Mouse (Mus musculus) spleen, adult 2 months (tissue): ENCODE measurements around the gene Itga11. TPM values are rescaled to one million over a fixed set of nuclear protein-coding genes. Genes with fewer than 3 reads are reported as not detected.
A peak's percentile ranks its signal among the peaks of the same experiment; 100 is the strongest.

Source experiments
- DNase-seq, 2 experiments: peaks; one replicate each; pipeline versions ENCODE4 v3.0.0 to v3.0.0-alpha.2; 2012 to 2021; ENCODE audit warnings: low spot score in 2 of 2, low read depth in 1 of 2
- H3K27ac ChIP-seq: fragments of 200-500 bp; 2 replicates; pipeline ENCODE4 v1.5.1; 2012; ENCODE audit warnings: low read length, inconsistent platforms; ENCODE audit not compliant: insufficient read depth
- H3K27me3 ChIP-seq: fragments of 200-500 bp; 2 replicates; pipeline ENCODE4 v1.6.1; 2012; ENCODE audit warnings: mild to moderate bottlenecking, moderate library complexity, low read length, inconsistent platforms; ENCODE audit not compliant: control insufficient read depth, insufficient read depth
- H3K36me3 ChIP-seq: fragments of 200-500 bp; 2 replicates; pipeline ENCODE4 v1.6.1; 2012; ENCODE audit warnings: mild to moderate bottlenecking, low read length, inconsistent platforms; ENCODE audit not compliant: control insufficient read depth, insufficient read depth
- H3K4me1 ChIP-seq: fragments of 200-500 bp; 2 replicates; pipeline ENCODE4 v1.6.1; 2011; ENCODE audit warnings: inconsistent platforms; ENCODE audit not compliant: control insufficient read depth, insufficient read depth, insufficient read length
- H3K4me3 ChIP-seq: fragments of 200-500 bp; 2 replicates; pipeline ENCODE4 v1.5.1; 2011; ENCODE audit warnings: mild to moderate bottlenecking, inconsistent platforms; ENCODE audit not compliant: insufficient read depth, insufficient read length; ENCODE audit errors: extremely low read depth
- CTCF ChIP-seq: fragments of 200-500 bp; IDR thresholded peaks from 2 replicates; pipeline ENCODE4 v1.5.1; 2011; ENCODE audit warnings: mild to moderate bottlenecking, inconsistent platforms; ENCODE audit not compliant: insufficient read depth, insufficient read length, insufficient replicate concordance; ENCODE audit errors: extremely low read depth
- POLR2A ChIP-seq: fragments of 200-500 bp; IDR thresholded peaks from 2 replicates; pipeline ENCODE4 v1.6.1; 2011; ENCODE audit warnings: low read depth, low read length, inconsistent platforms
- WGBS: fragments of 180-500 bp; shearing (Covaris S2); methylation state at CpG from one replicate; pipeline ENCODE4 v1.1.7; 2018; 5-methylcytosine and 5-hydroxymethylcytosine counted together
- polyA plus RNA-seq: library from polyadenylated mRNA; depleted of rRNA; stranded (reverse); fragments of >200 nt; gene quantifications from 2 replicates; pipeline ENCODE4 v1.2.3, GENCODE M21; 2012

The Itga11 gene
- polyA plus RNA-seq, 1 experiment, result 2.0 TPM

DNA sequence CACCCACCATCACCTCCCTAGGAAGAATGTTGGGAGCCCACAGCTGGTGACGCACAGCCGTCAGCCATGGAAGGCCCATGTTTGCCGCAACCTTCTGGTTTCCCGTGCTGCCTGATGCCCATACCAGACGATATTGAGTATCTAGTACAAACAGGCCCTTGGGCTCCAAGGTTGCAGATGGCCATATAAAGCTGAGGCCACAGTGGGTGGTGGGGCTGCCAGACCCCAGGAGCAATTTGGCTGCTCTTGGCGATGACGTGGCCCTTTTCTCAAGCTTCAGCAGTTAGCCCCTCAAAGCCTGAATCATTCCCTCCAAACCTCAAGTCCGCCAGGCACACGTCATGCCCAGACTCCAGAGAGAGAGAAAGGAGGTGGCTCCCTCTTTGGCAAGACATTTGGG lies 46.5 kb downstream of the Itga11 start:
- Histone ChIP-seq H3K36me3 (no peaks in the 10 kb centered on the region), H3K4me3 (no peak overlapping the region), H3K27me3 (no peaks in the 10 kb centered on the region), H3K4me1 (no peaks in the 10 kb centered on the region), H3K27ac (no peak overlapping the region)
- TF ChIP-seq CTCF (no peak), POLR2A (no peak)
- no peak for DNase-seq
- WGBS, result 93% methylated on average over 9 of the region's 9 CpGs

- H3K4me1 ChIP-seq, result no peaks in the 10 kb centered on the region
- DNase-seq, result no peak
- no peak overlapping the region for H3K27ac ChIP-seq
- no peaks in the 10 kb centered on the region for H3K27me3 ChIP-seq
- H3K4me3 ChIP-seq, result no peak overlapping the region
- WGBS, result 34% methylated on average over 5 of the region's 5 CpGs
- no peaks in the 10 kb centered on the region for H3K36me3 ChIP-seq
- no peak for TF ChIP-seq CTCF
- TF ChIP-seq POLR2A, result no peak
These were observed 47.6 kb downstream of the Itga11 start for GRCm38 (mm10) chr9:62725247-62725646.

GRCm38 (mm10) chr9:62726472-62726871 lies 48.8 kb downstream of the Itga11 start:
- Histone ChIP-seq H3K4me3 (no peak overlapping the region), H3K4me1 (no peaks in the 10 kb centered on the region), H3K36me3 (no peaks in the 10 kb centered on the region), H3K27me3 (no peaks in the 10 kb centered on the region), H3K27ac (no peak overlapping the region)
- TF ChIP-seq CTCF (peak; percentile 7; the same call in 1 of the 2 replicates), POLR2A (no peak)
- 53% methylated on average over 6 of the region's 6 CpGs for WGBS
- no peak for DNase-seq

- H3K27me3 ChIP-seq, result no peaks in the 10 kb centered on the region
- 54% methylated on average over 7 of the region's 7 CpGs for WGBS
- peak in 1 of 2 experiments; percentile 8 for DNase-seq
These were observed 67.1 kb downstream of the Itga11 start for GRCm38 (mm10) chr9:62744558-62745275.

DNA sequence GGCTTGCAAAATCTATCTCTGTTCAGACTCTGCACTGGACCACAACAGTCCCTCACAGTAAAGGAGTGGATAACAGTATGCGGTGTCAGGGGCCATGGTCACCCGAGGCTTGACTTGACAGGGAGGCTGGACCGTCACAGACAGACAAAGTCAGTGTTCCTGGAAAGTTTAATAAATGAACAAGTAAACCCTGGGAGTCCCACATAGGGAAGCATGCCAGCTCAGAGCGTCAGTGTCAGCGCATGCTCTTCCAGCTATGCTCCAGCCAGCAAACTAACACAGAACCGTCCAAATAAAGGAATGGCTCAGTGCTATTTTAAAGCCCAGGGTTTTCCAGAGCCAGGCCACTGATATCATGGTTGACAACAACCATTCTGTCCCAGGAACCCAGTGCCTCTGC lies 69.0 kb downstream of the Itga11 start:
- Histone ChIP-seq H3K27ac (no peak overlapping the region), H3K4me1 (no peaks in the 10 kb centered on the region), H3K27me3 (no peaks in the 10 kb centered on the region), H3K4me3 (no peak overlapping the region), H3K36me3 (no peaks in the 10 kb centered on the region)
- 90% methylated on average over 6 of the region's 6 CpGs for WGBS
- TF ChIP-seq POLR2A (no peak), CTCF (no peak)
- no peak for DNase-seq

More at GRCm38 (mm10) chr9:62744558-62745275, 67.1 kb downstream of the Itga11 start:
- no peak for TF ChIP-seq POLR2A
- peak; percentile 11; the same call in 1 of the 2 replicates for TF ChIP-seq CTCF
- Histone ChIP-seq H3K36me3 (no peaks in the 10 kb centered on the region), H3K4me1 (no peaks in the 10 kb centered on the region), H3K4me3 (no peak overlapping the region), H3K27ac (no peak overlapping the region)

DNA sequence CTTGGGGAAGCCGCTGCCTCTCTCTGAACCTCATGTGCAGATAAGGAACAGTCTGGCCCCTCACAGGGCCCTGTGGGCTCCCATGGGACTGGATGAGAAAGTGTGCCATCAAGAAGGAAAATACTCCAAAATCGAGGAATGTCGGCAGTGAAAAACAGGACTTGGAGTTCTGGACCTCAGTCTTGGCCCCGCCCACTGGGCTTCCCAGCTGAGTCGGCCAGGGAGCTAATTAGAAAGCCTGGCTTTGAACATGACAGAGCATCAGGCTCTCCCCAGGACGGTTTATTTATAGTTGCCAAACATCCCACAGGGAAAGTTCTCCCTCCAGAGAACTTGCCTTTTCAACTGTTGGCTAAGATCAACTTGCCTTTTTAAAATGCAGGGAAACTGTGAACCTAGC lies 72.0 kb downstream of the Itga11 start:
- 81% methylated on average over 6 of the region's 6 CpGs for WGBS
- Histone ChIP-seq H3K36me3 (no peaks in the 10 kb centered on the region), H3K4me3 (no peak overlapping the region), H3K4me1 (no peaks in the 10 kb centered on the region), H3K27me3 (no peaks in the 10 kb centered on the region), H3K27ac (no peak overlapping the region)
- TF ChIP-seq POLR2A, result no peak
- TF ChIP-seq CTCF, result no peak
- DNase-seq, result no peak

DNA sequence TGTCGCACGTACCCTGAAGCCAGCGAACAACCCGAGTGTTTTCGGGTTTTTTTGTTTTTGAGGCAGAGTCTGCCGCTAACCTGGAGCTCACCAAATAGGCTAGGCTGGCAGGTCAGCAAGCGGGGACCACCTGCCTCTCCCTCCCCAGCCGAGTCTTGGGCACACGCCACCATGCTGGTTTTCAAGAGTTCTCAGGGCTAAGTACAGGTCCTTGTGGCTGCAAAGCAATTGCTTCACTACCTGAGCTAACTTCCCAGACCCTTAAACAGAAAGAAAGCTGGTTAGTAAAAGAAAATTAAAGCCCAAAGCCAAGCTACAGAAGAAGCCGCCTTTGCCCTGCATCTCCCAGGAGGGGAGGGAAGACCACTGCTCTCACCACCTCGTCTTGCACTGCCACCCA lies 72.8 kb downstream of the Itga11 start:
- Histone ChIP-seq H3K4me3 (no peak overlapping the region), H3K27ac (no peak overlapping the region), H3K36me3 (no peaks in the 10 kb centered on the region), H3K4me1 (no peaks in the 10 kb centered on the region), H3K27me3 (no peaks in the 10 kb centered on the region)
- no peak for DNase-seq
- no peak for TF ChIP-seq CTCF
- TF ChIP-seq POLR2A, result no peak
- 88% methylated on average over 11 of the region's 11 CpGs for WGBS
